ENCODE assay signal across 9 mouse cellular contexts in genomic region chr17:59281364-59281763, GRCm38 (mm10).
A peak's percentile ranks its signal among the peaks of the same experiment; 100 is the strongest.
DNase-seq lines count a peak whose midpoint lies in the region; ATAC-seq lines count a peak whose summit lies in the region.
"Had no signal": no experiment of that assay in that cellular context is flagged by ENCODE, and none has a peak within 500 bp of the region (broad histone marks: within the 10 kb centered on the region; RNA-seq: fewer than 3 reads in every experiment).

No protein-coding gene starts in this region.

- peak; percentile 47 for DNase-seq in forebrain, embryonic 11.5 days (ENCODE audit: low spot score)
- DNase-seq in forebrain, embryonic 10.5 days (ENCODE audit: extremely low spot score, low spot score), result no peak
- peak; percentile 2 for DNase-seq in layer of hippocampus, adult 9-11 months
- DNase-seq in ovary, adult 18-20 months (ENCODE audit: low spot score), result no peak
- no peak for DNase-seq in gastrocnemius, postnatal 25 days
- no peak for DNase-seq in spleen, postnatal 4 days (ENCODE audit: low spot score in 2 of 2)

- H3K36me3 ChIP-seq in forebrain, embryonic 11.5 days (ENCODE audit: control insufficient read depth, insufficient read depth, low read length), result no peaks in the 10 kb centered on the region
- H3K36me3 ChIP-seq in forebrain, embryonic 10.5 days (replicated peaks), result no peaks in the 10 kb centered on the region
- no peaks in the 10 kb centered on the region for H3K36me3 ChIP-seq in neural tube, embryonic 13.5 days
- H3K36me3 ChIP-seq in neural tube, embryonic 15.5 days, result no peaks in the 10 kb centered on the region
- H3K36me3 ChIP-seq: embryonic facial prominence, embryonic 13.5 days had no signal

- no peak overlapping the region for H3K4me3 ChIP-seq in forebrain, embryonic 11.5 days (ENCODE audit: low read depth, low read length)
- no peak overlapping the region for H3K4me3 ChIP-seq in forebrain, embryonic 10.5 days
- no peak overlapping the region for H3K4me3 ChIP-seq in neural tube, embryonic 13.5 days
- H3K4me3 ChIP-seq in neural tube, embryonic 15.5 days (replicated peaks), result no peak overlapping the region
- H3K4me3 ChIP-seq: embryonic facial prominence, embryonic 13.5 days had no signal

- H3K4me1 ChIP-seq in forebrain, embryonic 11.5 days (replicated peaks; ENCODE audit: control insufficient read depth, insufficient read depth, low read length), result no peaks in the 10 kb centered on the region
- peaks cover 3% of the 10 kb centered on the region; the same call in 1 of the 2 replicates for H3K4me1 ChIP-seq in forebrain, embryonic 10.5 days
- no peaks in the 10 kb centered on the region for H3K4me1 ChIP-seq in neural tube, embryonic 13.5 days (replicated peaks)
- no peaks in the 10 kb centered on the region for H3K4me1 ChIP-seq in neural tube, embryonic 15.5 days
- H3K4me1 ChIP-seq: embryonic facial prominence, embryonic 13.5 days had no signal

- H3K9ac ChIP-seq in forebrain, embryonic 11.5 days (ENCODE audit: low read length), result no peak overlapping the region
- H3K9ac ChIP-seq in neural tube, embryonic 13.5 days, result no peak overlapping the region
- H3K9ac ChIP-seq in neural tube, embryonic 15.5 days (replicated peaks), result no peak overlapping the region
- H3K9ac ChIP-seq: embryonic facial prominence, embryonic 13.5 days had no signal

- no peak overlapping the region for H3K27ac ChIP-seq in forebrain, embryonic 11.5 days (ENCODE audit: low read depth, low read length)
- H3K27ac ChIP-seq in forebrain, embryonic 10.5 days, result no peak overlapping the region
- H3K27ac ChIP-seq in neural tube, embryonic 13.5 days (replicated peaks), result no peak overlapping the region
- no peak overlapping the region for H3K27ac ChIP-seq in neural tube, embryonic 15.5 days (replicated peaks)
- H3K27ac ChIP-seq: embryonic facial prominence, embryonic 13.5 days had no signal

- peak; percentile 66 for ATAC-seq in forebrain, embryonic 11.5 days (replicated peaks; ENCODE audit: low FRiP score)
- peak; percentile 36; the same call in 1 of the 2 replicates for ATAC-seq in neural tube, embryonic 13.5 days (ENCODE audit: low read depth)
- no peak for ATAC-seq in neural tube, embryonic 15.5 days (ENCODE audit: low FRiP score)

- no peaks in the 10 kb centered on the region for H3K27me3 ChIP-seq in forebrain, embryonic 11.5 days (ENCODE audit: control insufficient read depth, insufficient read depth, low read length)
- no peaks in the 10 kb centered on the region for H3K27me3 ChIP-seq in forebrain, embryonic 10.5 days (ENCODE audit: poor library complexity, severe bottlenecking)
- H3K27me3 ChIP-seq in neural tube, embryonic 13.5 days, result no peaks in the 10 kb centered on the region
- H3K27me3 ChIP-seq in neural tube, embryonic 15.5 days (replicated peaks), result no peaks in the 10 kb centered on the region
- H3K27me3 ChIP-seq: embryonic facial prominence, embryonic 13.5 days had no signal

- WGBS in forebrain, embryonic 11.5 days, result 57% methylated on average over 3 of the region's 3 CpGs
- WGBS in forebrain, embryonic 10.5 days, result 66% methylated on average over 3 of the region's 3 CpGs
- WGBS in neural tube, embryonic 13.5 days, result 66% methylated on average over 3 of the region's 3 CpGs
- 73% methylated on average over 3 of the region's 3 CpGs for WGBS in neural tube, embryonic 15.5 days

- H3K9me3 ChIP-seq in forebrain, embryonic 11.5 days (ENCODE audit: control insufficient read depth, low read length), result no peaks in the 10 kb centered on the region
- no peaks in the 10 kb centered on the region for H3K9me3 ChIP-seq in forebrain, embryonic 10.5 days
- H3K9me3 ChIP-seq in neural tube, embryonic 13.5 days, result no peaks in the 10 kb centered on the region
- H3K9me3 ChIP-seq in neural tube, embryonic 15.5 days (replicated peaks), result no peaks in the 10 kb centered on the region
- H3K9me3 ChIP-seq: embryonic facial prominence, embryonic 13.5 days had no signal

- H3K4me2 ChIP-seq in forebrain, embryonic 11.5 days (ENCODE audit: low read depth, low read length, severe bottlenecking), result no peak overlapping the region
- H3K4me2 ChIP-seq in neural tube, embryonic 13.5 days, result no peak overlapping the region
- no peak overlapping the region for H3K4me2 ChIP-seq in neural tube, embryonic 15.5 days
- H3K4me2 ChIP-seq: embryonic facial prominence, embryonic 13.5 days had no signal

Comparison
In these comparisons a context has a peak if more than half of its experiments do, and no peak if none do; other contexts are left out.
1. DNase-seq: peak in forebrain, embryonic 11.5 days (single experiment) and layer of hippocampus, adult 9-11 months (single experiment); none in forebrain, embryonic 10.5 days (single experiment), ovary, adult 18-20 months (single experiment), gastrocnemius, postnatal 25 days (single experiment) and spleen, postnatal 4 days (0 of 2).